Mouse (Mus musculus) lung, postnatal 36 days (tissue): ENCODE measurements at regions not wholly inside any gene's neighbourhood (a gene's known extent, or its start where the extent isn't known, plus 50 kb on each side); places are given as distances from the start of the nearest gene placed in this dataset.

Experiments used
- DNase-seq: peaks from one replicate; pipeline ENCODE4 v3.0.0; 2022; ENCODE audit warnings: mixed read lengths

GRCm38 (mm10) chr9:43982359-43982889 lies 60.8 kb upstream of the Thy1 start:
- DNase-seq = no peak

GRCm38 (mm10) chr9:43983220-43983619 lies 60.0 kb upstream of the Thy1 start:
- DNase-seq = no peak

- DNase-seq = peak; percentile 91
Measured at GRCm38 (mm10) chr9:43984181-43985062, 58.8 kb upstream of the Thy1 start.

GRCm38 (mm10) chr9:43987957-43988356 lies 55.2 kb upstream of the Thy1 start:
- DNase-seq = no peak

- DNase-seq = peak; percentile 30
Measured at GRCm38 (mm10) chr9:43988981-43989860, 54.0 kb upstream of the Thy1 start.

GRCm38 (mm10) chr9:43990124-43990523 lies 53.1 kb upstream of the Thy1 start:
- DNase-seq = peak; percentile 29

GRCm38 (mm10) chr9:43993221-43993976 lies 49.8 kb upstream of the Thy1 start:
- DNase-seq = no peak
